Mouse (Mus musculus): ENCODE measurements at regions not wholly inside any gene's neighbourhood (a gene's known extent, or its start where the extent isn't known, plus 50 kb on each side); places are given as distances from the start of the nearest gene placed in this dataset.

GRCm38 (mm10) chr4:81624111-81624510 lies 181.5 kb upstream of the Mpdz start:
- TF ChIP-seq MAFK (IDR thresholded peaks at IDR 0.05; ENCODE audit: insufficient read depth, low read depth, low read length): no peak
- TF ChIP-seq CHD2 (IDR thresholded peaks at IDR 0.05; ENCODE audit: low read depth, low read length): no peak
- TF ChIP-seq ZC3H11A (IDR thresholded peaks at IDR 0.05; ENCODE audit: borderline replicate concordance, low read depth, low read length): no peak
- no peak for TF ChIP-seq HCFC1 (IDR thresholded peaks at IDR 0.05; ENCODE audit: borderline replicate concordance, insufficient read depth, low read length)
- TF ChIP-seq ZNF384 (IDR thresholded peaks at IDR 0.05; ENCODE audit: low read depth, low read length): no peak
